Mouse (Mus musculus) NIH3T3 (cell line): ENCODE measurements around the gene D11Wsu47e.

Experiments used
- DNase-seq: peaks from one replicate; pipeline ENCODE4 v3.0.0-alpha.2; 2012; ENCODE audit warnings: low read depth

The D11Wsu47e gene

DNA sequence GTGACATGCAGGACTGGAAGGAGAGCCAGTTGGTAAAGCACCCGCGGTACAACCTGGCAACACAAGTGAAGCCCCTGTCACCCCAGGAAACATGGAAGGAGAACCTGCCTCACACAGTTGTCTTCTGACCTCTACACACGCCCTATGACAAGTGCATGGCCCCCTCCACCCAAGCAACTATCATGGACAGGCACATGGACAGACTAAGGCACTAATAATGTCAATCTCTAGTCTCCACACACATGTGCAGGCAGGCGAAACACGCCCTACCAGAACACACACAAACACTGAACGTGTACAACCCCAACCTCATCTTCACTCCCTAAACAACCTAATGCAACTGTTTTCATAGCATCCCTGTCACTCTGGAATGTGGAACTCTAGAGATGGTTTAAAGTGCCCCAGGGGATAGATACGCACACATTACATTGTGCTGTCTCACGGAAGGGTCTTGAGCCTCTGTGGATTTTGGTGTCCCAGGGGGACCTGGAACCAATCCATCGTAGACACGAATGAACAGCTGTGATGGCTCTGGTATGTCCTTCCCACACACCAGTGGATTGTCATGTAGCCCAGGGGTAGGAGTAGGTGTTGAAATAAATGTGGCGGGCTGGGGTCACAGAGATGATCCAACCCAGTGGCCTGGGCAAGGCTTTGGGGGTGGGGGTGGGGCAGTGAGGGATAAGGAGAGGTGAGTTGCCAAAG lies 52.8 kb downstream of the D11Wsu47e start:
- DNase-seq = no peak

- no peak for DNase-seq
Observed at GRCm38 (mm10) chr11:113737553-113737854, 53.3 kb downstream of the D11Wsu47e start.

DNA sequence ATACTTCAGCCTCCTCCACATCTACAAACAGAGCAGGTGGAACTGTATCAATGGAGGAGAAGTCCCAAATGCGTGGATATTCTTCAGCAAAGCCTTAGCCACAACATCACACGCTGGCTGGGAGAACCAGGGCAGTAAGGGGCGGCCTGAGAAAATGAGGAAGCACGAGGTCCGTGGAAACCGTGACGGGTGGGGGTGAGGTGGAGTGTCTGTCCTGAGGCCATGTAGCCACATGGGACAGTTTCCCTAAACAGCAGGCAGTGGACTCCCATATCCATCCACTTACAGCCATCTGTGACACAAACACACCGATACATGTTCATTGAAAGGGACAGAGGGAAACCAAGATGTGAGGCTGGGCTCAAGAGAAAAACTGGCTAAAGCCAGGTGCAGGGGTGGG lies 53.7 kb downstream of the D11Wsu47e start:
- DNase-seq = no peak

GRCm38 (mm10) chr11:113739213-113739612 lies 55.0 kb downstream of the D11Wsu47e start:
- no peak for DNase-seq

DNA sequence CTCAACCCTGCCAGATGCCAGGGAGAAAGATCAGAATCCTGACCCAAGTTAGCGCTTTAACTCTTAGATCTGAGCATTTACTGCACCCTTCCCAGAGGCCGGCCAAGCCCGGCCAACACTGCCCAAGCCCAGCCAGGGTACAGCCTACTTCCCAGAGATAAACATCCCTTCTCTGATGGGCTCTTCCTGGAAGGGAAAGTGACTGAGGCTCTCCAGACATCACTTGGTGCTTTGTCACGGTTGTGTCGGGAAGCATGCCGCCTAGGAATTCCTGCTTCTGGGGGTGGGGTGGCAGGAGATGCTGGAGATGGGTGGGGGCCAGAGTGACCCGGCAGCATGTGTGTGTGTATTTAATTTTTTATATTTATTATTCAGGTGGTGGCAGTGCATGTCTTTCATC lies 55.9 kb downstream of the D11Wsu47e start:
- DNase-seq = no peak

DNA sequence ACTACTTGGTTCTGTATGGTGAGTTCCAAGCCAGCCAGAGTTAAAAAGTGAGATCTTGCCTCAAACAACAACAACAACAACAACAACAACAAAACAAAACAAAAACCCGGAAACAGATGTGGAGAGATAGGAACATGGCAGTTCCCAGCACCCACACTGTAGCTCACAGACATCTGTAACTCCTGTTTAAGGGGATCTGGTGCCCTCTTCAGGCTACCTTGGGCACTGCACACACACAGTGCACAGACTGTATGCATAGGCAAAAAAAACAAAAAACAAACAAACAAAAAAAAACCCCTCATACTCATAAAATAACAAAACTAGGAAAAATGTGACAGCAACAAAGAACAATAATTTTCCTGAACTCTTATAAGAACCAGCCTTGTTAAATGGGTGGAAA lies 58.8 kb downstream of the D11Wsu47e start:
- DNase-seq = no peak
